Mouse (Mus musculus) brain, embryonic 14.5 days (tissue): ENCODE results near the gene Hp. TPM values are rescaled to one million over a fixed set of nuclear protein-coding genes. Genes with fewer than 3 reads are reported as not detected.
A peak's percentile ranks its signal among the peaks of the same experiment; 100 is the strongest.

Source experiments
- DNase-seq: peaks from one replicate; pipeline ENCODE4 v3.0.0-alpha.2; 2011; ENCODE audit warnings: low read depth
- CTCF ChIP-seq: fragments of 200-500 bp; IDR thresholded peaks from 2 replicates; pipeline ENCODE4 v1.5.1; 2012; ENCODE audit warnings: inconsistent platforms, mild to moderate bottlenecking, moderate library complexity, borderline replicate concordance; ENCODE audit not compliant: insufficient read depth, insufficient read length; ENCODE audit errors: extremely low read depth
- POLR2A ChIP-seq: fragments of 200-500 bp; IDR thresholded peaks from 2 replicates; pipeline ENCODE4 v1.6.1; 2012; ENCODE audit warnings: mild to moderate bottlenecking, inconsistent platforms, borderline replicate concordance; ENCODE audit not compliant: poor library complexity, insufficient read depth, insufficient read length, severe bottlenecking; ENCODE audit errors: extremely low read depth
- polyA plus RNA-seq: library from polyadenylated mRNA; depleted of rRNA; stranded (reverse); fragments of >200 nt; gene quantifications from 2 replicates; pipeline ENCODE4 v1.2.3, GENCODE M21; 2012

Gene Hp
- polyA plus RNA-seq, 1 experiment, result 0.63 TPM

- no peak for TF ChIP-seq POLR2A
- no peak for TF ChIP-seq CTCF
- DNase-seq, result no peak
Measured at GRCm38 (mm10) chr8:109590901-109591300, 11.9 kb upstream of the Hp start.

GRCm38 (mm10) chr8:109586972-109587504 lies 8.1 kb upstream of the Hp start:
- TF ChIP-seq CTCF (no peak), POLR2A (no peak)
- no peak for DNase-seq

GRCm38 (mm10) chr8:109585652-109586051 lies 6.7 kb upstream of the Hp start:
- TF ChIP-seq POLR2A, result no peak
- TF ChIP-seq CTCF, result no peak
- DNase-seq, result no peak

- TF ChIP-seq POLR2A (no peak), CTCF (no peak)
Measured at GRCm38 (mm10) chr8:109584830-109585229, 5.9 kb upstream of the Hp start.

GRCm38 (mm10) chr8:109584293-109584692 lies 5.3 kb upstream of the Hp start:
- no peak for TF ChIP-seq POLR2A
- no peak for DNase-seq

More at GRCm38 (mm10) chr8:109584830-109585229, 5.9 kb upstream of the Hp start:
- DNase-seq, result no peak

GRCm38 (mm10) chr8:109576311-109576710 lies 2.7 kb downstream of the Hp start:
- no peak for DNase-seq
- no peak for TF ChIP-seq CTCF
- TF ChIP-seq POLR2A, result no peak

- DNase-seq, result no peak
- TF ChIP-seq POLR2A (no peak), CTCF (no peak)
Measured at GRCm38 (mm10) chr8:109571139-109571538, 7.8 kb downstream of the Hp start.

GRCm38 (mm10) chr8:109565498-109566333 lies 13.3 kb downstream of the Hp start, which contains the start of the genes Dhx38 and Txnl4b:
Gene Dhx38 (minus strand): TSS chr8:109565861.
Gene Txnl4b (plus strand): TSS chr8:109565892.
- no peak for TF ChIP-seq CTCF

GRCm38 (mm10) chr8:109564766-109565165 lies 14.2 kb downstream of the Hp start:
- TF ChIP-seq CTCF (no peak), POLR2A (no peak)
- peak; percentile 10 for DNase-seq

More at GRCm38 (mm10) chr8:109565498-109566333, 13.3 kb downstream of the Hp start, which contains the start of the genes Dhx38 and Txnl4b:
- peak; percentile 100 for DNase-seq

- no peak for DNase-seq
- TF ChIP-seq POLR2A (no peak), CTCF (no peak)
Measured at GRCm38 (mm10) chr8:109563881-109564280, 15.1 kb downstream of the Hp start.

GRCm38 (mm10) chr8:109551663-109552062 lies 27.3 kb downstream of the Hp start:
- TF ChIP-seq POLR2A, result no peak
- TF ChIP-seq CTCF, result peak; percentile 72
- DNase-seq, result peak; percentile 16

- DNase-seq, result no peak
- TF ChIP-seq CTCF (no peak), POLR2A (no peak)
Measured at GRCm38 (mm10) chr8:109544049-109544448, 34.9 kb downstream of the Hp start.

- no peak for DNase-seq
- TF ChIP-seq CTCF (no peak), POLR2A (no peak)
Measured at GRCm38 (mm10) chr8:109542748-109543519, 36.0 kb downstream of the Hp start.
